Mouse (Mus musculus) cerebellum, adult 11-12 months (tissue): ENCODE results near the gene Sox14.
A peak's percentile ranks its signal among the peaks of the same experiment; 100 is the strongest.

Experiments used
- DNase-seq: peaks from one replicate; pipeline ENCODE4 v3.0.0; 2022

Sox14 gene

GRCm38 (mm10) chr9:99846820-99847219 is 29.1 kb downstream of the Sox14 start:
- peak; percentile 21 for DNase-seq

DNA sequence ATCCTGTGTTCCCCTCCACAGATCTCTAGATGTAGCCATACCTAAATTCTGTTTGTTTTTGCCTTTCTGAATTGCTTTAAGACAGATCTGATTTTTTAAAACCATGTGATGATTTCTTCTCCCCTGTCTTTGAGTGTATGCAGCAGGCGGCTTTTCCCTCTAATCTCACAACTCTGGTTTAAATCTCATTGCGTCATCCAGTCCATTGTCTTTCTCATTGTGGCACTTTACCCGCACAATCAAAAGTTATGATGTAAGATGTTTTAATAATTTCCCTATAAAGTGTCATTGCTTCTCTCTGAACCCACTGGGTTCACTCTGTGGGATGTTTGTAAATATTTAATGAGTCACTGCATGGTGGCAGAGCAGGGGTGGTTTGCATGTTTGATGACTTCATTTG is 36.6 kb downstream of the Sox14 start:
- no peak for DNase-seq

GRCm38 (mm10) chr9:99838877-99839276 is 37.1 kb downstream of the Sox14 start:
- DNase-seq, result no peak

- DNase-seq, result no peak
These were observed 39.3 kb downstream of the Sox14 start for GRCm38 (mm10) chr9:99836707-99837106.

GRCm38 (mm10) chr9:99835624-99836430 is 40.1 kb downstream of the Sox14 start:
- DNase-seq, result no peak
